Mouse (Mus musculus): ENCODE measurements at regions not wholly inside any gene's neighbourhood (a gene's known extent, or its start where the extent isn't known, plus 50 kb on each side); places are given as distances from the start of the nearest gene placed in this dataset.
A peak's percentile ranks its signal among the peaks of the same experiment; 100 is the strongest.

- DNase-seq: no peak
Observed at GRCm38 (mm10) chr7:52594806-52595205, 579.3 kb upstream of the 1700015G11Rik start.

DNA sequence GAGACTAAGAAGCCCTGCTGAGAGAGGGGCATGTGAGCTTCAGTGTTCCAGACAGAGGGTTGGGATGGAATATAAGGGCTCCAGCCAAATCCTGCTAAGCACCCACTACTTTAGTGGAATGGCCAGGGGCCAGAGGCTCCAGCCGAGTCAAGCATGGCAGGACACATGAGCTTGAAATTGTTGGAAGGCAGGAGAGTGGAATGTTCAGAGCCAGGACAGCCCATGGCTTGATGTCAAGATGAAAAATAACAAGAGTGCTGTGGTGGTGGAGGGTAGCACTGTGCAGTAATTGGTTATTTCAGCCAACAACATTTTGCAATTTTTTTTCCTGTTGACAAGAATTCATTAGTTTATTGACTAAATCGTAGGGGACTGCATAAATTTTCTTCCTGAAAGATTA, 567.6 kb upstream of the 1700015G11Rik start:
- peak in 1 of 2 experiments; percentile 2 for DNase-seq

Data from cerebellum, postnatal 25 days (tissue).